Mouse (Mus musculus) stomach, embryonic 14.5 days (tissue): ENCODE results near the gene Gls. TPM values are rescaled to one million over a fixed set of nuclear protein-coding genes. Genes with fewer than 3 reads are reported as not detected.

Experiments used
- ATAC-seq: fragments of 200-750 bp; cut with Nextera tagmentation; 2 replicates; pipeline ENCODE4 v1.8.0; 2017; ENCODE audit warnings: low read depth, moderate TSS enrichment; ENCODE audit not compliant: insufficient number of reproducible peaks, insufficient read depth, low FRiP score
- H3K27ac ChIP-seq: fragments of 300-500 bp; sonication (generic); 2 replicates; pipeline ENCODE4 v1.5.1; 2014; ENCODE audit warnings: mild to moderate bottlenecking, low read length, moderate library complexity, mixed read lengths
- H3K27me3 ChIP-seq: fragments of 300-500 bp; sonication (generic); 2 replicates; pipeline ENCODE4 v1.6.1; 2014; ENCODE audit warnings: low read length, control low read depth, mixed read lengths; ENCODE audit not compliant: control insufficient read depth, insufficient read depth
- H3K36me3 ChIP-seq: fragments of 300-500 bp; sonication (generic); 2 replicates; pipeline ENCODE4 v1.6.1; 2014; ENCODE audit warnings: mild to moderate bottlenecking, control low read depth, low read length, moderate library complexity, mixed read lengths; ENCODE audit not compliant: control insufficient read depth, insufficient read depth
- H3K4me1 ChIP-seq: fragments of 300-500 bp; sonication (generic); 2 replicates; pipeline ENCODE4 v1.6.1; 2014; ENCODE audit warnings: low read length, control low read depth, mixed read lengths; ENCODE audit not compliant: control insufficient read depth, insufficient read depth
- H3K4me2 ChIP-seq: fragments of 300-500 bp; sonication (generic); replicated peaks from 2 replicates; pipeline ENCODE4 v1.6.1; 2014; ENCODE audit warnings: low read depth, low read length, control low read depth
- H3K4me3 ChIP-seq: fragments of 300-500 bp; sonication (generic); 2 replicates; pipeline ENCODE4 v1.5.1; 2014; ENCODE audit warnings: low read depth, low read length, control low read depth
- H3K9ac ChIP-seq: fragments of 300-500 bp; sonication (generic); replicated peaks from 2 replicates; pipeline ENCODE4 v1.6.1; 2014; ENCODE audit warnings: low read depth, mild to moderate bottlenecking, control low read depth, low read length, moderate library complexity, mixed read lengths
- H3K9me3 ChIP-seq: fragments of 300-500 bp; sonication (generic); 2 replicates; pipeline ENCODE4 v1.6.1; 2016; ENCODE audit warnings: low read depth, low read length, control low read depth; ENCODE audit not compliant: control insufficient read depth
- WGBS: fragments of 180-500 bp; shearing (Covaris S2); extraction: QIAGEN DNeasy Blood & Tissue Kit; methylation state at CpG from one replicate; pipeline ENCODE4 v1.1.7; 2014; 5-methylcytosine and 5-hydroxymethylcytosine counted together
- polyA plus RNA-seq: library from polyadenylated mRNA; unstranded; fragments of >200 nt; fragmentation: Nextera tagmentation; extraction: Ambion mirVana; gene quantifications from 2 replicates; pipeline ENCODE4 v1.2.1, GENCODE M21; 2014

Gene Gls
- polyA plus RNA-seq, 1 experiment from 2014 or later = 30.5 TPM

DNA sequence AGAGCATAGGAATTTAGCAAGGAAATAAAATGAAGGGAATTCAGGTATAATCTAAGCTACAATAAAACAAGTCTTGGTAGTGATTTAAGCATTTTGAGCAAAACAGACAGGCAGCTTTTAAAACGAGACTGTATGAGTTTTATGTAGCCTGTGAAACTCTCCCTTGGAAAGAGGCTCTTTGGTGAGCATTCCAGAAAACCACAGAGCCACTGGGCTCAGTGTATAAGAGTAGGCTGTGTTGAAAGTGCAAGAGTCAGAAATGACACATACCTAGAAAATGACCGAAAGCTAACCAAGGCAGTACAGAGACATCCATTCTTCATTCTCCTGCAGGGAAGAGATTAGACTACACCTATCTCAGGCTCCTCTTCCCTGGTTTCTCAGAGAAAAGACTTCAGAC, 21.4 kb upstream of the Gls start:
- no peaks in the 10 kb centered on the region for H3K4me1 ChIP-seq
- H3K27ac ChIP-seq = no peak overlapping the region
- H3K4me2 ChIP-seq = no peak overlapping the region
- H3K27me3 ChIP-seq = no peaks in the 10 kb centered on the region
- 66% methylated on average over 2 of the region's 2 CpGs for WGBS
- no peak overlapping the region for H3K9ac ChIP-seq
- ATAC-seq = no peak
- no peaks in the 10 kb centered on the region for H3K36me3 ChIP-seq
- H3K4me3 ChIP-seq = no peak overlapping the region
- no peaks in the 10 kb centered on the region for H3K9me3 ChIP-seq

DNA sequence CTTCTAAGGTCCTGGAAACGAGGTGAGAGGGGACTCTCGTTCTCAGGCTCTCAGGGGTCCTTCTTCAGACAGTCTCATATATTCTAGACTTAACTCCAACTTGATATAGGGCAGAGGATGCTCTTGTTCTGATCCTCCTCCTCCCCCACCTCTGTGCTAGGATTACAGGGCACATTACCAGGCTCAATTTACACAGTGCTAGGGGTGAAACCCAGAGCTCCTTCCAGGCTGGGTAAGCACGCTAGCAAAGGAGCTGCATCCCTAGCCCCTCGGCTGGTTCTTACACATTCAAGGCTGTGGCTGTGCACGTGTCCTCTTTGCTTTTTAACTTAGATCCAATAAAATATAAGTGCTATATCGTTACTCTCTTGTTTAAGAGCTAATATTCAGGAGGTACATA, 20.4 kb upstream of the Gls start:
- WGBS = 66% methylated on average over 6 of the region's 6 CpGs
- H3K36me3 ChIP-seq = no peaks in the 10 kb centered on the region
- H3K9me3 ChIP-seq = no peaks in the 10 kb centered on the region
- H3K27ac ChIP-seq = no peak overlapping the region
- H3K9ac ChIP-seq = no peak overlapping the region
- no peaks in the 10 kb centered on the region for H3K27me3 ChIP-seq
- no peak overlapping the region for H3K4me3 ChIP-seq
- H3K4me1 ChIP-seq = no peaks in the 10 kb centered on the region
- H3K4me2 ChIP-seq = no peak overlapping the region
- no peak for ATAC-seq

DNA sequence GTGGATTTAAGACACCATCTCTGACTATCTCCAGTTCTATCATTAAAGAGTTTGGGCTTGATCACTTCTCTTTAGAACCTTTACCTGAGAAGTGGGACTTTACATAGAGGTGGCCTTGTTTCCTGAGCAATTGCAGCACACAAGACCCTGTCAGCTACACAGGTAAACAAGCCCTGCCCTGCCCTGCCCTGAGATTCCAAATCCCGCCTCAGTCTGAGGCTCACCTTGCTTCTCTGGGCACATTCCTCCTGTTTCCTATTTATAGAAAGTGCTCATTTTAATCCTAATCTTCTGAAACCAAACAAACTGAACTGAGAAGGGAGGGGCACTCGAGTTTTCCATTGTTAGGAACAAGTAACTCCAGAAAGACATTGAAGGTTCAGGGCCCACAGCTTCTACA, 19.4 kb upstream of the Gls start:
- Histone ChIP-seq H3K36me3 (no peaks in the 10 kb centered on the region), H3K4me1 (no peaks in the 10 kb centered on the region), H3K4me2 (no peak overlapping the region), H3K9me3 (no peaks in the 10 kb centered on the region), H3K27me3 (no peaks in the 10 kb centered on the region), H3K4me3 (no peak overlapping the region), H3K9ac (no peak overlapping the region), H3K27ac (no peak overlapping the region)
- ATAC-seq = peak; percentile 49; the same call in 1 of the 2 replicates
- WGBS = 54% methylated on average over 2 of the region's 2 CpGs

DNA sequence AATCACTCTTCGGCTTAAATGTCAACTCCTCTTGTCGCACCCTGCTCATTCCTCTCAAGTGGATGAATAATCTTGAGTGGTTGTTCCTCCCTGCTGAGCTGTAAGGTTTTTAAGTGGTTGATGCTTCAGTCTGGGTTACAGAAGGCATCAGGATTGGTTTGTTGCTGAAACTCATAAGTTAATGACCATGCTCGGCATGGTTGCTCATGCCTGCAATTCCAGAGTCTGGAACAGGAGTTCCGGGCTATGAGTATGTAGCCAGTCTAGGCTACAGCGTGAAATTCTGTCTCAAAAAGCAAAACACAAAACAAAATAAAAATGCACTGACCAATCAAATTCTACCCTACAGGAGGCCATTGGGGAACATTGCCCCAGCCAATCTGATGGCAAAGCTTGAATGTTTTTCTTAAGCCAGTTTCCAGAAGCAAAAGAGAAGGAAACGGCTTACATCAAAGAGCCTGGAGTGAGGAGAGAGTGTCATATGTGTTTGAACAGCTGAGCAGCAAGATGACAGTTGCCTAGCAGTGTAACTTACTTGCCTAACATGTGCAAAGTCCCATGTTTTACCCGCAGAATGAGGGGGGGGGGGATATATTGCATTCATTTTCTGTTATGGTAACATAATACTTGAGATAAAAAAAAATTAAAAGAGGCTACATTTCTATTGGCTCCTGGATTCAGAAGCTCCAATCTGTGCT, 18.2 kb upstream of the Gls start:
- no peak overlapping the region for H3K4me2 ChIP-seq
- no peaks in the 10 kb centered on the region for H3K4me1 ChIP-seq
- H3K27me3 ChIP-seq = no peaks in the 10 kb centered on the region
- H3K9ac ChIP-seq = no peak overlapping the region
- H3K27ac ChIP-seq = no peak overlapping the region
- no peaks in the 10 kb centered on the region for H3K36me3 ChIP-seq
- no peaks in the 10 kb centered on the region for H3K9me3 ChIP-seq
- 74% methylated on average over 7 of the region's 7 CpGs for WGBS
- no peak for ATAC-seq
- H3K4me3 ChIP-seq = no peak overlapping the region

DNA sequence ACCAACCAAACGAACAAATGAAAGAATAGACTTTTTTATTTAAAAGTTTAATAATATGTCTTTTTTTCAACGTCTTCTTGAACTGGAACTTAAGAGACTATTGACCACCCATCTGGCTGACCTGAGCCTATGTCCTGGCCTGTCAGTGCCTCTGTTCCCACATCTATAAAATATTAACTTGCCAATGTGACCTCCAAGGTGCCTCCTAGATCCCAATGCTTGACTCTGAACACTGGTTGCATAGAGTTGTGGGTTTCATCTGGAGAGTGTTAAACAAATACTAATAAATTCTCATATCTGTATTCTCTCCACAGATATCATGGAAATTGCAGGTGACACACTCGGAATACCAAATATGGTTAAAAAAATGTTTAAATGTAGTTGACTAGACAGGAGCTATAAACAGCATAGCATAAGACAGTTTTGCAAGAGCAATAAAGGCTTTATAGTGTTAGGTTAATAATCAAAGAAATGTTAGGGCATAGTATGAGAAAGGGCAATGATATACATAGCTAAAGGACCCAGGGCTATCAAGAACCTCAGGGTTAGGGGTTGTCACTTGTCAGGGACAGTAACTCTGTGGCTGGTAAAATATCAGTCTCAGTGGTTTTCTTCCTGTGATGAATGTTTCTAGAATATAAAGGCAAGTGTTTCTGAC, 16.0 kb upstream of the Gls start:
- Histone ChIP-seq H3K9ac (no peak overlapping the region), H3K36me3 (no peaks in the 10 kb centered on the region), H3K9me3 (no peaks in the 10 kb centered on the region), H3K27ac (no peak overlapping the region), H3K4me1 (no peaks in the 10 kb centered on the region), H3K27me3 (no peaks in the 10 kb centered on the region), H3K4me2 (no peak overlapping the region), H3K4me3 (no peak overlapping the region)
- no peak for ATAC-seq
- WGBS = 77% methylated on average over 3 of the region's 3 CpGs

DNA sequence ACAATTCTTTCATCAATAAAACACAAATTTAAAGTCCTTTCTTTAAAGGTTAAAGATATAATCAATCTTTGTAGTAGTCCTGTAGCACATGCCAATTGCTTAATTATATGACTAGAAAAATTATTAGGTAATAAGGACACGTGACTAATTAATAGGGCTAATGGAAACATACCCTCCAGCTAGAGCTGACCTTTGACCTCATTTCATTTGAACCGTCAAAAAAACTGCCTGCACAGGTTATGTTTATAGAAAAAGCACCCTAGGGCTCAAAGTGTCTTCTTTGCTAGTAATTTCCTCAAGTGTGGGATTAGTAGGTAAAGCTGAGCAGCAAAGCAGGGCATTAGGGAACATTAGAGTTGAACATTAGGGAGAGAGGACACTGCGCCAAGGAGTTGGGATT, 9.2 kb upstream of the Gls start:
- Histone ChIP-seq H3K4me1 (no peaks in the 10 kb centered on the region), H3K36me3 (no peaks in the 10 kb centered on the region), H3K9me3 (no peaks in the 10 kb centered on the region), H3K9ac (no peak overlapping the region), H3K4me2 (no peak overlapping the region), H3K27me3 (no peaks in the 10 kb centered on the region), H3K4me3 (no peak overlapping the region), H3K27ac (no peak overlapping the region)
- ATAC-seq = no peak
- WGBS = 39% methylated on average over 3 of the region's 3 CpGs

DNA sequence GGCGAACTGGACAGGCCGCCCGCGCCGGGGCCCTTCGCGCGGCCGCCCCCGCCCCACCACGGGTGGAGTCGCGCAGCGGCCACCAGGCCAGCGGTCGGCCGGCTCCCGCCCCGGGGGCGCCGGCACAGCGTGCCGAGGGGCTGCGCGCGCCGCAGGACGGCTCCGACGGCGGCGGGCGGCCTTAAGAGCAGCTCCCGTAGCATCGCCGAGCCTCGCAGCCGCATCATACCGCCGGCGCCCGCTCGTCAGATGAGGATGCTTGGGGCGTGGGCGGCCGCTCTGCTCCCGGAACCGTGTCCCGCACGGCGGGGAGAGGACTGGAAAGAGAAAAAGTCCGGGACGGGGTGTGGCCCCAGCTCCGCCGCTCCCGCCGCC, 279 bp downstream of the Gls start:
- H3K36me3 ChIP-seq = no peaks in the 10 kb centered on the region
- H3K4me3 ChIP-seq = peak overlapping the region; percentile 91
- 0 out of 2 replicates have a peak, but pooled peaks cover 3% of the 10 kb centered on the region for H3K4me1 ChIP-seq
- peak overlapping the region; percentile 87 for H3K9ac ChIP-seq
- ATAC-seq = peak; percentile 49; the same call in 1 of the 2 replicates
- WGBS = under 1% methylated on average over 51 of the region's 57 CpGs
- H3K9me3 ChIP-seq = no peaks in the 10 kb centered on the region
- H3K4me2 ChIP-seq = peak overlapping the region; percentile 79
- H3K27ac ChIP-seq = peak overlapping the region; percentile 92
- H3K27me3 ChIP-seq = no peaks in the 10 kb centered on the region

DNA sequence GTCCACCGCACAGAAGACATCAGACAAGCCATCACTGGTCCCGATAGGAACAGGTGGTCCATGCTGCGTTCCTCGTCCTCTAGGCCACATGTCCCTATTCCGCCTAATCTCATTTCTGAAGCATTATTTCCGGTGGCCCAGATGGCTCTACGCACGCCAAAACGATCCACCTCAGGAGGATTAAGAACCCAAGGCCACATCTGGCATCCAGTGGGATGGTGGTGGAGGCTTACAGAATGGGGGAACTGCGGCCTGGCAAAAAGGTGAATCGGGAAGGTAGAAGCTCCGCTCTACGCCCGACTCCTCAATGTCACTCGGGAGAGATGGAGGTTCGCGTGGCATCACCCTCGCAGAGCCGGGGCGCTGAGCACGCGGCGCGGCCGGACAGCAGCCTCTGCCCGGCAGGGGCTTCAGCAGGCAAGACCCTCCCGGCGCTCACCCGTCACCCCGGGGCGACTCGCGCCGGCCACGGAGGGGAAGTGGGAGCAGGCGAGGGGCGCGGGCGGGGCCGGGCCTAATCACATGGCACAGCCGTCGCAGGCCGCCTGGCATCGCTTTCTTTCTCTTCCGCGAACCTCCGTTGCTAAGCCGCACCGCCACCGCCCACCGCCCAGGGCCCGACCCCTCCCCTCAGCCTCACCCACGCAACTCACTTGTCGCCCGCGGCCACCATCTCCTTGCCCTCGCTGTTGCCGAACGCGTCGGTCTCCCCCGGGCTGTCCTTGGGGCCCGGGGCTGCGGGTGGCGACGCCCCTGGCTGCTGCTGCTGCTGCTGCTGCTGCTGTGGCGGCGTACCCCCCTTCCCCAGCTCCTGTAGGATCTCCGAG, 880 bp downstream of the Gls start:
- under 1% methylated on average over 41 of the region's 69 CpGs for WGBS
- no peaks in the 10 kb centered on the region for H3K36me3 ChIP-seq
- peak overlapping the region; percentile 87 for H3K9ac ChIP-seq

More for the DNA sequence above, 880 bp downstream of the Gls start:
- H3K27me3 ChIP-seq = no peaks in the 10 kb centered on the region
- H3K9me3 ChIP-seq = no peaks in the 10 kb centered on the region
- 0 out of 2 replicates have a peak, but pooled peaks cover 3% of the 10 kb centered on the region for H3K4me1 ChIP-seq
- H3K4me3 ChIP-seq = peak overlapping the region; percentile 91
- H3K4me2 ChIP-seq = peak overlapping the region; percentile 79
- peak; percentile 11; the same call in 1 of the 2 replicates for ATAC-seq
- H3K27ac ChIP-seq = peak overlapping the region; percentile 92
